Mouse (Mus musculus) hindbrain, embryonic 10.5 days (tissue): ENCODE data around the gene Trpv4. TPM values are rescaled to one million over a fixed set of nuclear protein-coding genes. Genes with fewer than 3 reads are reported as not detected.

Experiments used
- DNase-seq: peaks from one replicate; pipeline ENCODE4 v3.0.0-alpha.2; 2017; ENCODE audit warnings: low spot score
- H3K27ac ChIP-seq: fragments of 300-500 bp; sonication (generic); 2 replicates; pipeline ENCODE4 v1.5.1; 2016; ENCODE audit warnings: mild to moderate bottlenecking, moderate library complexity
- H3K27me3 ChIP-seq: fragments of 300-500 bp; sonication (generic); 2 replicates; pipeline ENCODE4 v1.6.1; 2016; ENCODE audit warnings: mild to moderate bottlenecking; ENCODE audit not compliant: poor library complexity, insufficient read depth, severe bottlenecking
- H3K36me3 ChIP-seq: fragments of 300-500 bp; sonication (generic); 2 replicates; pipeline ENCODE4 v1.6.1; 2016; ENCODE audit warnings: mild to moderate bottlenecking, moderate library complexity
- H3K4me1 ChIP-seq: fragments of 300-500 bp; sonication (generic); replicated peaks from 2 replicates; pipeline ENCODE4 v1.6.1; 2016; ENCODE audit warnings: mild to moderate bottlenecking
- H3K4me3 ChIP-seq: fragments of 300-500 bp; sonication (generic); 2 replicates; pipeline ENCODE4 v1.5.1; 2016; ENCODE audit warnings: mild to moderate bottlenecking, moderate library complexity
- H3K9me3 ChIP-seq: fragments of 300-500 bp; sonication (generic); 2 replicates; pipeline ENCODE4 v1.6.1; 2016; ENCODE audit warnings: mild to moderate bottlenecking, moderate library complexity
- WGBS: fragments of 180-500 bp; shearing (Covaris S2); methylation state at CpG from one replicate; pipeline ENCODE4 v1.1.7; 2016; 5-methylcytosine and 5-hydroxymethylcytosine counted together
- polyA plus RNA-seq: library from polyadenylated mRNA; unstranded; fragments of >200 nt; fragmentation: Nextera tagmentation; extraction: Ambion mirVana; gene quantifications from 2 replicates; pipeline ENCODE4 v1.2.1, GENCODE M21; 2016

The Trpv4 gene
- 0.60 and 0.64 TPM in 2 replicates for polyA plus RNA-seq

DNA sequence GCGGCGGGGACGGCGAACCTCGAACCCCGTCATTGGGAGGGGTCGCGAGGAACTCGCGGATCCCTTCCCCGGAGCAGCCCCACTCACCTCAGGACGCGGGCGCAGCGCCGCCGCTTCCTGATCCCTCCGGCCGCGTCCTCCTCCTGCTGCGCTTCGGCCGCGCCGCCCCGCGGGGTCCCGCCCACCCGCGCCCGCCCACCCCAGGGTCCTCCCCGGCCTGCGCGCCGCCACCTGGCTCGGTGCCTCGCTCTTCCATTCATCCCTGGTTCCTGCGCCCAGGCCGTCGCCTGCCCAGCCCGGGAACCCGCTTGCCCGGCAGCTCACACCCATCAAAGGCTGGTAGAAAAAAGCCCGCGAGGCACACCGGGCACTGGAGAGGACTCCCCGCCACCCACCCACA, at the start of gene Trpv4:
Gene Trpv4 (minus strand): TSS at position 167 of the 400 bp plus-strand sequence.
- H3K4me1 ChIP-seq, result peaks cover 14% of the 10 kb centered on the region
- DNase-seq, result no peak
- peak within 1 kb of the TSS; percentile 55 for H3K4me3 ChIP-seq
- WGBS, result under 1% methylated on average over 47 of the region's 47 CpGs
- H3K36me3 ChIP-seq, result no peaks in the 10 kb centered on the region
- H3K27ac ChIP-seq, result peak within 1 kb of the TSS; percentile 62
- no peaks in the 10 kb centered on the region for H3K9me3 ChIP-seq
- peaks cover 72% of the 10 kb centered on the region for H3K27me3 ChIP-seq

GRCm38 (mm10) chr5:114707265-114708068, 49.2 kb upstream of the Trpv4 start, which contains the start of gene Tchp:
Gene Tchp, plus strand, starts transcription at chr5:114707760.
- Histone ChIP-seq H3K4me3 (peak within 1 kb of the TSS; percentile 89), H3K36me3 (peaks cover 35% of the 10 kb centered on the region), H3K27me3 (no peaks in the 10 kb centered on the region; the same call in 1 of the 2 replicates), H3K27ac (peak within 1 kb of the TSS; percentile 90), H3K4me1 (peaks cover 22% of the 10 kb centered on the region), H3K9me3 (no peaks in the 10 kb centered on the region)
- peak; percentile 96 for DNase-seq
- WGBS, result 3% methylated on average over 49 of the region's 49 CpGs

DNA sequence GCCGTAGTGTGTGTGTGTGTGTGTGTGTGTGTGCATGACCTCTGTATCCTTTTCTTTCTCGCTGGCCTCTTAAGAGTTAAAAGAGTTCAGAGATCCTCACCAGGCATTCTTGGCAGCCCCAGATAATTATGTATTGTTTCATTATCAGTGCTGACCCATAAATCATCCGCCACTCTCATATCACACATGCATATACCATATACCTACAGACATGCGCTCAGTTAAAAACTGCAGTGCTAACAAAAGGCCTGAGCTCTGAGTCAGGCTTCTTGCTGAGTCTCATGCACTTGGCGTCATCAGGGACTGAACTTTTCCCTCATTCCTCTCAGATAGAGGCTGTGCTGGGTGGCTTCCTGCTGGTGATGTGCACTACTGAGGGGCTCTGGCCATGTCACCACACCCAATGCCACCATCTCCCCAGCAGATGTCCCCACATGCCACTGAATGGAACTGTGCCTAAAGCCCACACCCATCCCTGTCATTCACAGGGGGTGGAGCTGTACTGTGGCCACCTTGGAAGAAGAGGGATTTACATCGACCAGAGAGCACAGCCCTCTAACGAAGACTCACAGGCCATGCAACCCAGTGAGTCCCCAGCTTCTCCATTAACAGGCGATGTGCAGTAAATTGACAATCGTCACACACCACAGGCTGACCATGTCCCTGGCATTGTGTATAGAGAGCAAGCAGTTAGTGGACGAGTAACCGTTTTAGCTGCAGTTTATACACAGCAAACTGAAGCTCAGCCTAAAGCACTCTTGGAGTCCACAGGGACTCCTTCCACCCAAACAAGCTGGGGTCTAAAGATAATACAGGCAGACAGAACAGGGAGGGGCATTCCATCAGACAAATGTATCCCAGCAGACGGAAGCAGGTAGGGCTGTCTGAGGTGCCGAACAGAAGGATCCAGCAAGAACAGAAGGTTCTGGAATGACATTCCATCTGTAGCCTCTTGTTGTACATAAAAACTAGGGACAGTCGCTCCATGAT, 44.5 kb upstream of the Trpv4 start:
- peak; percentile 42 for DNase-seq
- no peaks in the 10 kb centered on the region for H3K36me3 ChIP-seq
- no peaks in the 10 kb centered on the region for H3K9me3 ChIP-seq
- no peak overlapping the region for H3K27ac ChIP-seq
- H3K4me1 ChIP-seq, result peaks cover 9% of the 10 kb centered on the region
- no peak overlapping the region for H3K4me3 ChIP-seq
- H3K27me3 ChIP-seq, result no peaks in the 10 kb centered on the region; the same call in 1 of the 2 replicates
- 63% methylated on average over 14 of the region's 14 CpGs for WGBS

DNA sequence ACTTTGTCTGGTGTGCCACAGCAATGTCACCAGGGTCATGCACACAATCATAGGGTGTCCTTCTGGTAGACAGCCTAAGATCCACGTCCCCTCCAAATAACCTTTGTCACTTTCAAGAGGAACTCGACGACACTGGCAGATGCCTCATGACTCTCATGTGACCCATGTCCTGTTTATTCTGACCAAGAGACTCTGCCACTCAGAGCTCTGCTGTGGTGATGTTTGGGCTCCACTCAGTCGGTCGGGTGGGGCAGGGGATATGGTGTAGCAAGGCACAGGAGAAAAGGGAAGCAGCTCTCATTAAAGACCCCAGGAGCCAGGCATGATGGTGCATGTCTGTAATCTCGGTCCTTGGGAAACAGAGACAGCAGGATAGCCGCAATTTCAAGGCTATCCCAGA, 40.8 kb upstream of the Trpv4 start:
- H3K27ac ChIP-seq, result no peak overlapping the region
- WGBS, result 76% methylated on average over 7 of the region's 7 CpGs
- no peak overlapping the region for H3K4me3 ChIP-seq
- peaks cover 4% of the 10 kb centered on the region; the same call in 1 of the 2 replicates for H3K4me1 ChIP-seq
- H3K36me3 ChIP-seq, result no peaks in the 10 kb centered on the region
- no peaks in the 10 kb centered on the region for H3K9me3 ChIP-seq
- no peak for DNase-seq
- no peaks in the 10 kb centered on the region; the same call in 1 of the 2 replicates for H3K27me3 ChIP-seq

DNA sequence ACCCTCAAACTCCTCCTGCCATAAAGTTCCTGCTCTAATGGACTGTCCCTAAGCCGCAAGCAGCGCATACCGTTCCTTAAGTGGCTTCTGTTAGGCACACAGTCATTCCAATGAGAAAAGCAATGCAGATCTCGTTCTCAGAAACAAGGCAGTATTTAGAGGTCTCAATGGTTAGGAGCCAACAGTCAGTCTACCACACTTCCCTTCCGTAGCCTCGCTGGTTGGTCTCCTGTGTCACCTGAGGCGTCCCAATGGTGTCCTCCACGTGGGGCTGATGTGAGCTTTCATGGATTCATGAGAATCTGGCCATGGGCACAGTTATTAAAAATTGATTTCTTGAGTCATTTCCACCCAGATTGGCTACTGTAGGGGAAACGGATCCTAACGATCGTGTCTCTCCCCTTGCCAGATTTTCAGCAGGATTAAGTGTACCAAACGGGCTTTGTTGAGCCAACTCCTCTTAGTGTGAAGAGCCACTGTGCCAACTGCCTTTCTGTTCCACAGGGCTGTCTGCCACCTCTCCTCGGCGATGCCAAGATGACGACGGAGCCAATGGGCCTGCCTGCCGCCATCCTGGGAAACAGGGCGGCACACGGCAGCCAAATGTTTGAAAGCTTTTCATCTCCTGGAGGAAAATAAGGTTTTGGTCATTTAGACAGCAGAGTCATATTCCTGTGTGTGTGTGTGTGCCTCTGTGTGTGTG, 40.0 kb upstream of the Trpv4 start:
- no peaks in the 10 kb centered on the region for H3K36me3 ChIP-seq
- no peak overlapping the region for H3K27ac ChIP-seq
- peaks cover 4% of the 10 kb centered on the region; the same call in 1 of the 2 replicates for H3K4me1 ChIP-seq
- DNase-seq, result no peak
- no peaks in the 10 kb centered on the region for H3K27me3 ChIP-seq
- WGBS, result 90% methylated on average over 19 of the region's 19 CpGs
- H3K4me3 ChIP-seq, result no peak overlapping the region
- no peaks in the 10 kb centered on the region for H3K9me3 ChIP-seq

DNA sequence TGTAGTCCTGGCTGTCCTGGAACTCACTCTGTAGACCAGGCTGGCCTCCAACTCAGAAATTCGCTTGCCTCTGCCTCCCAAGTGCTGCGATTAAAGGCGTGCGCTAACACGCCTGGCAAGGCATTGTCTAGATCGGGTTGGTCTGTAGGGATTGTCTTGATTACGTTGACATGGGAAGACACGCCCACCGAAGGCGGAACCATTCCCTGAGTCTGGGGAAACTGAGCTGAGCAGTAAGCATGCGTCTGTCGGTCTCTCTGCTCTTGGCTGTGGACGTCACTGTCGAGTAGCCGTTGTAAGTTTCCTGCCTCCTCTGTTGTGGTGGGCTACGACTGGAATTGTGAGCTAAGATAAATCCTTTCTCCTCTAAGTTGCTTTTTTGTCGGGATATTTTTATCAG, 38.7 kb upstream of the Trpv4 start:
- 86% methylated on average over 17 of the region's 17 CpGs for WGBS

DNA sequence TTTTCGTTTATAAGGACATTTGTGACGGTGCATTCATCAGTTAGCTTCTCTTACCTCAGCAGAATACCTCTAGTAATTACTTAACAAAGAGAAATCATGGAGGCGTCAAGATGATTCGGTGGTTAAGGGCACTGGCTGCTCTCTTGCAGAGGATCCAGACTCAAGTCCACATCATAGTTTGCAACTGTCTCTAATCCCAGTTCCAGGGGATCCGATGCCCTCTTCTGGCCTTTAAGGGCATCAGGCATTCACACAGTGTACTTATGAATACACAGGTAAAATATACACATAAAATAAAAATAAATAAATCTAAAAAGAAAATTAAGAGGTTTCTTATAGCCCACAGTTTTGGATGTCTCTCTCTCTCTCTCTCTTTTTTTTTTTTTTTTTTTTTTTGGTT, 37.6 kb upstream of the Trpv4 start:
- H3K27me3 ChIP-seq, result peaks cover 5% of the 10 kb centered on the region; the same call in 1 of the 2 replicates
- no peaks in the 10 kb centered on the region for H3K36me3 ChIP-seq
- 80% methylated on average over 5 of the region's 5 CpGs for WGBS
- H3K4me3 ChIP-seq, result no peak overlapping the region
- H3K27ac ChIP-seq, result no peak overlapping the region
- H3K4me1 ChIP-seq, result peaks cover 6% of the 10 kb centered on the region
- no peaks in the 10 kb centered on the region for H3K9me3 ChIP-seq
- DNase-seq, result no peak

More for the DNA sequence above, 38.7 kb upstream of the Trpv4 start:
- Histone ChIP-seq H3K4me1 (no peaks in the 10 kb centered on the region), H3K36me3 (no peaks in the 10 kb centered on the region), H3K27me3 (peaks cover 3% of the 10 kb centered on the region; the same call in 1 of the 2 replicates), H3K4me3 (no peak overlapping the region), H3K27ac (no peak overlapping the region), H3K9me3 (no peaks in the 10 kb centered on the region)
- DNase-seq, result no peak

GRCm38 (mm10) chr5:114690633-114691567, 32.7 kb upstream of the Trpv4 start, which contains the start of gene Gltp:
Gene Gltp, minus strand, starts transcription at chr5:114690984.
- Histone ChIP-seq H3K4me3 (peak within 1 kb of the TSS; percentile 90), H3K9me3 (no peaks in the 10 kb centered on the region), H3K4me1 (peaks cover 39% of the 10 kb centered on the region), H3K27me3 (peaks cover 5% of the 10 kb centered on the region; the same call in 1 of the 2 replicates), H3K36me3 (no peaks in the 10 kb centered on the region), H3K27ac (peak within 1 kb of the TSS; percentile 90)
- WGBS, result 3% methylated on average over 75 of the region's 75 CpGs
- DNase-seq, result peak; percentile 91

- no peaks in the 10 kb centered on the region for H3K36me3 ChIP-seq
- H3K9me3 ChIP-seq, result no peaks in the 10 kb centered on the region
- H3K27me3 ChIP-seq, result peaks cover 5% of the 10 kb centered on the region; the same call in 1 of the 2 replicates
- H3K4me3 ChIP-seq, result peak overlapping the region; percentile 90
- 21% methylated on average over 16 of the region's 16 CpGs for WGBS
- H3K4me1 ChIP-seq, result peaks cover 46% of the 10 kb centered on the region
- DNase-seq, result peak; percentile 12
- H3K27ac ChIP-seq, result peak overlapping the region; percentile 90
Measured at GRCm38 (mm10) chr5:114689700-114690366, 31.6 kb upstream of the Trpv4 start.

- Histone ChIP-seq H3K9me3 (no peaks in the 10 kb centered on the region), H3K4me1 (peaks cover 57% of the 10 kb centered on the region), H3K36me3 (no peaks in the 10 kb centered on the region), H3K27me3 (peaks cover 5% of the 10 kb centered on the region; the same call in 1 of the 2 replicates), H3K4me3 (no peak overlapping the region), H3K27ac (no peak overlapping the region)
- 85% methylated on average over 13 of the region's 13 CpGs for WGBS
- no peak for DNase-seq
Measured at GRCm38 (mm10) chr5:114688703-114689102, 30.5 kb upstream of the Trpv4 start.

DNA sequence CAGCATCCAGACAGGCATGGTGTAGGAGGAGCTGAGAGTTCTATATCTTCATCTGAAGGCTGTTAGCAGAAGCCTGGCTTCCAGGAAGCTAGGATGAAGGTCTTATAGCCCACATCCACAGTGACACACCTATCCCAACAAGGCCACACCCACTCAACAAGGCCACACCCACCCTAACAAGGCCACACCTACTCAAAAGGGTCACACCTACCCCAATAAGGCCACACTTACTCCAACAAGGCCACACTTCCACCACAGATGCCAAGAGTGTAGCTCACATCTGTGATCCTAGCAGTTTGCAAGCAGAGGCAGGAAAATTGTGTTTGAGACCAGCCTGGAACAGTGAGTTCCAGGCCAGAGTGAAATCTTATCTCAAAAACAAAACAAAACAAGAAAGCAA, 29.7 kb upstream of the Trpv4 start:
- Histone ChIP-seq H3K36me3 (no peaks in the 10 kb centered on the region), H3K4me3 (no peak overlapping the region), H3K4me1 (peaks cover 65% of the 10 kb centered on the region)

More for the DNA sequence above, 29.7 kb upstream of the Trpv4 start:
- Histone ChIP-seq H3K9me3 (no peaks in the 10 kb centered on the region), H3K27me3 (peaks cover 5% of the 10 kb centered on the region; the same call in 1 of the 2 replicates), H3K27ac (no peak overlapping the region)
- DNase-seq, result no peak
